Mouse (Mus musculus): ENCODE results near the gene Smpdl3a. TPM values are rescaled to one million over a fixed set of nuclear protein-coding genes. Genes with fewer than 3 reads are reported as not detected.
A peak's percentile ranks its signal among the peaks of the same experiment; 100 is the strongest.

Gene Smpdl3a
- total RNA-seq, 2 experiments from 2014 or later = 56.2 to 66.5 TPM

DNA sequence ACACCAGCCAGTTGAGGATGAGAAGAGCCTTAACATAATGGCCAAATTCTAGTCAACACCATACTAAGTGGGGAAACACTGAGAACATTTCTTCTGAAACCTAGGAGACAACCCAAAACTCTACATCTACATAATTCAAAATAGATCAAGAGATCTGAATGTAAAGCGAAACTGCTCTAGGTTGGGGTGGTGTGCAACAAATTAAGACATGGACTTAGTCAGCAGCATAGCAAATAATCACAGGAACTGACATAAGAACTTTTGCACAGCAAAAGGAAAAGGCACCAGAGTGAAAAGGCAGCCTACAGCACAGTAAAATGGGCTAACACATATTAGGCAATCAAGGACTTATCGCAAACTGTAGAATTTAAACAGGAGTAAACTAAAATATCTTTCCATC is 25.1 kb downstream of the Smpdl3a start:
- DNase-seq = no peak

DNA sequence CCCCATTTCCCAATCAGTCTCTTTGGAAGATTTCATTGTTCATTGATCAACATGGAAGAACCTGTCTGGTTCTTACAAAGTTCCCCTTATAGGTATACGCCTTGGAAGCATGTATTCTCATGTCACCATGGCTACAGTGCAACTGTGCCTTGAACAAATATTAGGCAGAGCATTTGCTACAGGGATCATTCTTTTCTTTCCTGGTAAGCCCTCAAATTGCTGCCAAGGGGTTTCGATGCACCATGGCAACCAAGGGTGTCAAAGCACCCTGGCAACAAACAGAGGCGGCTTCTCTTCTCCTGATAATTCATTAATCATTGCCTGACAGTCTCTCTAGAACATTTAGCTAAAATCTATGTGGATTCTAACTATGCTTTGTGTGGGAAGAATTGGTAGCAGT is 28.3 kb downstream of the Smpdl3a start:
- DNase-seq = no peak

DNA sequence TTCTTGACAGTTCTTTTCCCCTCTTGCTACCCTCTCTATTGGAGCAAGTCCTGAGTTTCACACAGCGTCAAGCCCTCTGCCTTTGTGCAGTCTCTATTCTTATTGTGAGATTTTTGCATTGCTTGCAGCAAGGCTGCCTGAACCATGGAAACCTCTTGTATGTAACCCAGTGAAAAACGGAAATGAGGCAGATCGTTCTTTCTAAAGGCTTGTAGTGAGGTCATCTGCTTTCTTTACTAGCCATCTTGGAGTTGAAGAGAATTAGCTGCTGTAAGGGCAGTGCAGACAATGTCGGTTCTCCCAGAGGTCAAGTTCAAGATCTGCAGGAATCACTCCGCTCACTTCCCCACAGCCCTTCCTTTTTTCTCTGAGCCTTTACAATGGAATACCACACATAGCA is 34.5 kb downstream of the Smpdl3a start:
- no peak for DNase-seq

DNA sequence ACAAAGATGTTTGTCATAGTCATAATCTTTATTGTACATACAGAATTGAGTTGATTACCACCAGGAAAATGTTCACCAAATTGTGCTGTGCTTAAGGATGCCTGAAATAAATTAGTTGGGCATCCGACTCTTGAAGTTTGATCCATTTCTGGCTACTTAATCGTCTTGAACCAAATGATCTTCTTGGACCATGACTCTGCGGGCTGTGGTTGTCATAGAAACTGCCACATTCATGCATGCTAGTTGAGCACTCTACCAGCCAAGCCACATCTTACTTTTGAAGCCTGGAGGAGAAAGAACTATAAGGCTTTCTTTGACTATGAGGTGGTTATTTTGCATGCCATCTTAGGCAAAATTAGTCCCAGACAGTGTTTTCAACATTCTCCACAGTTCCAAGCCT is 35.5 kb downstream of the Smpdl3a start:
- DNase-seq = no peak

GRCm38 (mm10) chr10:57835094-57835493 is 41.0 kb downstream of the Smpdl3a start:
- no peak for DNase-seq

DNA sequence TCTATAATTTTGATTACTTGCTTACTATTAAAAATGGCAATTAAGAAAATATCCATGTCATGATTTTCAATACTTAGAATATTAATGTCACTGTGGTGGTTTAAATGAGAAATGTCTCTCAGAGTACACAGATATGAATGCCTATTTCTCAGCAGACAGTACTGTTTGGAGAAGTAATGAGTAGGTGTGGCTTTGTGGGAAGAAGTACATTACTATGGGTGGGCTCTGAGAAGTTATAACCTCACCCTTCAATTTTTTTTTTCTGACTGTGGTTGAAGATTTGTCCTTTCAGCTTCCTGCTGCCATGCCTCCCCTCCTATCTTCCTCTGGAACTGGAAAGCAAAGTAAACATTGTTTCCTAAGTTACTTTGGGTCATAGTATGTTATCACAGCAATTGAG is 41.8 kb downstream of the Smpdl3a start:
- DNase-seq = no peak

DNA sequence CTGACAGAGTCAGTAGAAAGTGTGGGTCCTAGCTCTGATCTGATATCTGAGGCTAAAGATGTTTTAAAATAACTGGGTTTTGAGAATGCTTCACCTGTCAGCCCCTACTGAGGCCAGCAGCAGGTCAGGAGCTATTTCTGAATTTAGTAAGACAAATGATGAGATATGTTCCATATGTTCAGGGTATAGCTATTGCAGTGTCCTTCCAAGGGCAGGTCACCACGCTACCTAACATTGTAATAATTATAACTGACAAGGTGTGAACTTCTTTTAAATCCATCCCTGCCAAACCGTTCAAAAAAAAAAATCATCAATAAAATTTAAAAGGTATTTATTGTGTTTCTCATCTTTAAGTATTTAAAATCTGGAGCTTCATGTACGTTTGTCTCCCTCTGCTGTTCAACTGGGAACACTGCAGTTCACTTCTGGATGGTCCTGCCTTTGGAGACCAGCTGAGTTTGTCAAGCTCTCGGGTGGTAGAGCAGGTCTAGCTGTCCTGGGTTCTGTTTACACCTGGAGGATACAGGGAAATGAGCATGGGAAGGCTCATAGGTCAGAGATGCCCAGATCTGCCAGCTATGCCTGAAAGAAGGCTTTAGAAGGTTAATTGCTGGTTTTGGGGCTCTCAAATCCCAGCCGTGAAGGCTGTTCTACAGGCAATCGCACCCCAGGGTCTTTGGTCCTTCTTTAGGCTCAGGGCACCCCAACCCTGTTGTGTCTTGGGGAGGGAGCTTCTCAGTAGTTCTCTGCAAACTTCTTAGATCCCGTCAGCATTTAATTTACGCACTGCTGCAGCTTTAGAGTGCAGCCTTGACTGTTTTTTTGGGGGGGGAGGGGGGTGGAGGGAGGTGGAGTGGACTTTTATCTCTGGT is 47.7 kb downstream of the Smpdl3a start:
- peak; percentile 31 to 68 for DNase-seq

DNA sequence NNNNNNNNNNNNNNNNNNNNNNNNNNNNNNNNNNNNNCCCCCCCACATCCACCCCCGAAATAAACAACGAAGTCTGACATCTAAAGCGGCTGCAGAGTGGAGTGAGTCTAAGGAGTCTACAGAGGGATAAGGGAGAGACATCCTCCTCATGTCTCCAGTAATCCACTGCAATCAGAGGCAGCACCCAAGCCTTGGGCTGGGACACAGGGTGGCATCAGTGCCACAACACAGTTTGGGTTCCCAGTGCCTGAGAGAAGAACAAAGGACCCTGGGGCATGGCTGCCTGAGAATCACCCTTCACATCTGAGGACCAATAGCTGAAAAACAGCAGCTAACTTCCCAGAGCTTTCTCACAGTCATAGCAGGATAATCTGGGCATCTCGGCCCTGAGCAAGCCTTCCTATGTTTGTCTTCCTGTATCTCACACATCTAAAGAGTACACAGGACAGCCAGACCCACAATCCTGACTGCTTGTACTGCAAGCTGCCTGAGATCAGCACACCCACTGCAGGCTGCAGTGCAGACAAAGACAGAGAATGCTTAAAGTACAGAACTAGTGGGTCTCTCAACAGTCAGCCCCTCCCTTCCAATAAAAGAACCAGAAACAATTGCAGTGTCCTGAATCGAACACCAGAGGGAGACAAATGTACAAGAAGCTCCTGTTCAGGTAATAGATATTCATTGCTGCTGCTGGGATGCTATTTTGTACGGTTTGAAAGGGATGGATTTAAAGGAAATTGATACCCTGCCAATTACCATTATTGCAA is 54.0 kb downstream of the Smpdl3a start:
- DNase-seq = peak in 1 of 2 experiments; percentile 9

Other genes starting within 250 kb of the Smpdl3a start
- gene Pkib, start 162.4 kb upstream of the Smpdl3a start, total RNA-seq (2021) = 1 to 10 TPM in 1 of 2 experiments, under 1 TPM in 1; 0.77 to 1.5 TPM
- gene Fabp7, start 9.5 kb upstream of the Smpdl3a start, total RNA-seq (2021) = 1 to 10 TPM in 1 of 2 experiments, under 1 TPM in 1; 0.36 to 1.0 TPM

Data from heart, adult 18-20 months (tissue).